Mouse (Mus musculus): ENCODE measurements around the gene Wnt5b. TPM values are rescaled to one million over a fixed set of nuclear protein-coding genes. Genes with fewer than 3 reads are reported as not detected.

Gene Wnt5b
- polyA plus RNA-seq, 2 experiments: 0.26 to 0.50 TPM

GRCm38 (mm10) chr6:119473446-119473845 is 70.7 kb downstream of the Wnt5b start:
- Histone ChIP-seq H3K9ac (replicated peaks) (no peak overlapping the region), H3K27ac (no peak overlapping the region), H3K9me3 (ENCODE audit: control insufficient read depth, low read length) (no peaks in the 10 kb centered on the region), H3K36me3 (replicated peaks; ENCODE audit: control insufficient read depth, insufficient read depth, low read depth) (no peaks in the 10 kb centered on the region), H3K27me3 (ENCODE audit: control insufficient read depth, insufficient read depth, low read length) (no peaks in the 10 kb centered on the region), H3K4me1 (replicated peaks; ENCODE audit: control insufficient read depth in 2 of 2, insufficient read depth in 2 of 2, low read length in 1 of 2) (peaks cover 7 to 8% of the 10 kb centered on the region in 2 experiments; a peak in 3 of 4 replicates), H3K4me2 (ENCODE audit: low read depth) (no peak overlapping the region), H3K4me3 (ENCODE audit: insufficient read depth in 1 of 2, low read depth in 2 of 2, low read length in 2 of 2) (no peak overlapping the region)
- WGBS (ENCODE audit: insufficient replicate concordance): 17% methylated on average over 7 of the region's 7 CpGs
- no peak for DNase-seq (ENCODE audit: low read depth in 3 of 3, low spot score in 3 of 3)
- no peak for ATAC-seq (ENCODE audit: insufficient read depth)
- no peak for TF ChIP-seq EP300 (IDR thresholded peaks at IDR 0.05; ENCODE audit: low read depth)
- no peak for TF ChIP-seq CTCF (IDR thresholded peaks at IDR 0.05; ENCODE audit: low read depth)

- Histone ChIP-seq H3K9me3 (ENCODE audit: control insufficient read depth, low read length) (no peaks in the 10 kb centered on the region), H3K4me2 (ENCODE audit: low read depth) (no peak overlapping the region), H3K27me3 (ENCODE audit: control insufficient read depth, insufficient read depth, low read length) (no peaks in the 10 kb centered on the region), H3K36me3 (replicated peaks; ENCODE audit: control insufficient read depth, insufficient read depth, low read depth) (no peaks in the 10 kb centered on the region), H3K4me1 (replicated peaks; ENCODE audit: control insufficient read depth in 2 of 2, insufficient read depth in 2 of 2, low read length in 1 of 2) (peaks cover 3 to 7% of the 10 kb centered on the region in 2 experiments; a peak in 3 of 4 replicates), H3K27ac (no peak overlapping the region), H3K4me3 (ENCODE audit: insufficient read depth in 1 of 2, low read depth in 2 of 2, low read length in 2 of 2) (no peak overlapping the region), H3K9ac (replicated peaks) (no peak overlapping the region)
- WGBS (ENCODE audit: insufficient replicate concordance): 52% methylated on average over 3 of the region's 3 CpGs
- TF ChIP-seq EP300 (IDR thresholded peaks at IDR 0.05; ENCODE audit: low read depth) (no peak), CTCF (IDR thresholded peaks at IDR 0.05; ENCODE audit: low read depth) (no peak)
- ATAC-seq (ENCODE audit: insufficient read depth) (no peak), DNase-seq (ENCODE audit: low read depth in 3 of 3, low spot score in 3 of 3) (no peak)
Measured at GRCm38 (mm10) chr6:119472705-119473104, 71.4 kb downstream of the Wnt5b start.

DNA sequence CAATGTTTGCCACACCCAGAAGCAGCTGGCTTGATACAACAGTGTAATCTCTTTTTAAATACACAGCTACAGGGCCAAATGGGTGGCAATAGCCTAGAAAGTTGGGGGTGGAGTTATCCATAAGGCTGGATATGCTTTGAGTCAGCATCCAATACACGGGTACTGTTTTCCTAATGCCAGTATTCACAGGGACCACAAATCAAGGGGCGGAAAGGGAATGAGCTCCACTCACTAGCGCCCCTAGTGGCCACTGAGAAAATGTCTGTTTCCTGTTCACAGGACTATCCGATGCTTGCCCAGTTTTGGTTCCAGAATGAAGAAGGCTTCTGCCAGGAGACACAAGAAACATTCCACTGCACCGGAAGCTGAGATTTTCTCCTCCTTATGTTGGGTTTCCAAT is 72.0 kb downstream of the Wnt5b start:
- Histone ChIP-seq H3K36me3 (replicated peaks; ENCODE audit: control insufficient read depth, insufficient read depth, low read depth) (no peaks in the 10 kb centered on the region), H3K4me2 (ENCODE audit: low read depth) (no peak overlapping the region), H3K27me3 (ENCODE audit: control insufficient read depth, insufficient read depth, low read length) (no peaks in the 10 kb centered on the region), H3K27ac (no peak overlapping the region), H3K4me1 (replicated peaks; ENCODE audit: control insufficient read depth in 2 of 2, insufficient read depth in 2 of 2, low read length in 1 of 2) (peaks cover 0 to 7% of the 10 kb centered on the region in 2 experiments; a peak in 2 of 4 replicates), H3K9ac (replicated peaks) (no peak overlapping the region), H3K4me3 (ENCODE audit: insufficient read depth in 1 of 2, low read depth in 2 of 2, low read length in 2 of 2) (no peak overlapping the region), H3K9me3 (ENCODE audit: control insufficient read depth, low read length) (no peaks in the 10 kb centered on the region)
- ATAC-seq (ENCODE audit: insufficient read depth): no peak
- peak in 1 of 3 experiments; percentile 32 for DNase-seq (ENCODE audit: low read depth in 3 of 3, low spot score in 3 of 3)
- 19% methylated on average over 5 of the region's 5 CpGs for WGBS (ENCODE audit: insufficient replicate concordance)
- TF ChIP-seq CTCF (IDR thresholded peaks at IDR 0.05; ENCODE audit: low read depth) (peak; percentile 93), EP300 (IDR thresholded peaks at IDR 0.05; ENCODE audit: low read depth) (no peak)

- Histone ChIP-seq H3K9ac (replicated peaks) (no peak overlapping the region), H3K36me3 (replicated peaks; ENCODE audit: control insufficient read depth, insufficient read depth, low read depth) (no peaks in the 10 kb centered on the region), H3K4me2 (ENCODE audit: low read depth) (no peak overlapping the region), H3K4me3 (ENCODE audit: insufficient read depth in 1 of 2, low read depth in 2 of 2, low read length in 2 of 2) (no peak overlapping the region), H3K27ac (no peak overlapping the region), H3K4me1 (replicated peaks; ENCODE audit: control insufficient read depth in 2 of 2, insufficient read depth in 2 of 2, low read length in 1 of 2) (peaks cover 0 to 7% of the 10 kb centered on the region in 2 experiments; a peak in 2 of 4 replicates), H3K9me3 (ENCODE audit: control insufficient read depth, low read length) (no peaks in the 10 kb centered on the region), H3K27me3 (ENCODE audit: control insufficient read depth, insufficient read depth, low read length) (no peaks in the 10 kb centered on the region)
- DNase-seq (ENCODE audit: low read depth in 3 of 3, low spot score in 3 of 3): no peak
- no peak for TF ChIP-seq EP300 (IDR thresholded peaks at IDR 0.05; ENCODE audit: low read depth)
- TF ChIP-seq CTCF (IDR thresholded peaks at IDR 0.05; ENCODE audit: low read depth): no peak
- no peak for ATAC-seq (ENCODE audit: insufficient read depth)
- 56% methylated on average over 3 of the region's 3 CpGs for WGBS (ENCODE audit: insufficient replicate concordance)
Measured at GRCm38 (mm10) chr6:119470777-119471176, 73.4 kb downstream of the Wnt5b start.

DNA sequence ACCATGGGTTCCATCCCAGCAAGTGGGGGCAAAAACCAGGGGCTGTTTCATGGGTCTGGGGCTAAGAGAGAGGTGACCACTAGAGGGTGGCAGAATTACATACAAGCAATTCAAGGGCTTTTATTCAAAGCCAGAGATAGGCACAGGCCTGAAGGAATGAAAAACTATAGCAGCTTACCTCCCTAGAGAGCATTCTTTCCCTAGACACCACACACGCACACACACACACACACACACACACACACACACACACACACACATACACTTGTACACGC is 76.4 kb downstream of the Wnt5b start:
- Histone ChIP-seq H3K4me2 (ENCODE audit: low read depth) (no peak overlapping the region), H3K36me3 (replicated peaks; ENCODE audit: control insufficient read depth, insufficient read depth, low read depth) (no peaks in the 10 kb centered on the region), H3K9ac (replicated peaks) (no peak overlapping the region), H3K4me3 (ENCODE audit: insufficient read depth in 1 of 2, low read depth in 2 of 2, low read length in 2 of 2) (no peak overlapping the region), H3K27ac (no peak overlapping the region), H3K9me3 (ENCODE audit: control insufficient read depth, low read length) (no peaks in the 10 kb centered on the region), H3K4me1 (replicated peaks; ENCODE audit: control insufficient read depth in 2 of 2, insufficient read depth in 2 of 2, low read length in 1 of 2) (no peaks in the 10 kb centered on the region; a peak in 1 of 4 replicates), H3K27me3 (ENCODE audit: control insufficient read depth, insufficient read depth, low read length) (no peaks in the 10 kb centered on the region)
- no peak for ATAC-seq (ENCODE audit: insufficient read depth)
- WGBS (ENCODE audit: insufficient replicate concordance): 51% methylated on average over 2 of the region's 2 CpGs
- DNase-seq (ENCODE audit: low read depth in 3 of 3, low spot score in 3 of 3): no peak
- TF ChIP-seq EP300 (IDR thresholded peaks at IDR 0.05; ENCODE audit: low read depth): no peak
- TF ChIP-seq CTCF (IDR thresholded peaks at IDR 0.05; ENCODE audit: low read depth): peak; percentile 49

Measured in liver, embryonic 14.5 days (tissue).